Mouse (Mus musculus): ENCODE results near the gene H2afb1.
"Not testable (repeated sequence)": the region's sequence is repeated elsewhere in the genome, so short reads cannot be mapped to it uniquely, and the experiment has no call there.

Gene H2afb1

DNA sequence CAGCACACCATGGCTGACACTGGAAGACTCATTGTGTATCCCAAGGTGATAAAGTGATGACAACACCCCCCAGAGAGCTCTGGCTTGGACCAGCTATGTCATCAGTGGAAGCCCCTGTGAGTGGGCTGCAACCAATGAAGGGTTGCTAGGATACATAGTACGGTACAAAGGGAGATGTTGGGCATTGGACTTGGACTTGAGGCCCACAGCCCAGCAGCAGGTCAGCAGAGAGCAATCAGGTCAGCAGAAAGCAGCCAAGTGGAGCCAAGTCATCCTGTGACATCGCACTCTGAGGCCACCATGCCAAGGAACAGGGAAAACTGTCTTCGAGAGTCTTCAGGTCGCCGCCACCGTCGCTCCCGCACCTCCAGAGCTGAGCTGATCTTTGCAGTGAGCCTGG is at the start of gene H2afb1:
TSS of gene H2afb1 (plus strand) at position 301 of the 400 bp plus-strand sequence.
- not testable (repeated sequence) for ATAC-seq (ENCODE audit: low TSS enrichment)

DNA sequence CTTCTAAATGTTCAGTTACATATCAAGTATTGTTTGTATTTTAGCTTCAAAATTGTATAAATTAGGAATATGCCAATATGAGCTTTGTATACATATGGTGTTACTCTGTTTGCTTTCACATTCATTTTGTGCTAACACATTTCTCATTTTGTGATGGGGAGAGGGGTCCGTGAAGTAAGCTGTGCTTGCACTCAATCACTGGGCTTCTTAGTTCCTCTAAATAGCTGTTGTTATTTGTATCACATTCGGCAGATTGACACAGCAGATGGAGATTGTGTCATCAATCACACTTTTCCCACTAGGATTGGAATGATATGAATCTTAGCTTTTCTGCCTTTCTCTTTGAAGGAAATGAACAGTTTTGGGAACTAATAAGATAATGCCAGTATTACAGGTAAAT is 21.5 kb downstream of the H2afb1 start:
- ATAC-seq (ENCODE audit: low TSS enrichment), result no peak
